Mouse (Mus musculus) yolk sac, embryonic 10.5 days (tissue): ENCODE results near the gene Tmem164.

Experiments
- DNase-seq: peaks from one replicate; pipeline ENCODE4 v3.0.0-alpha.2; 2017; ENCODE audit warnings: low spot score

The Tmem164 gene

DNA sequence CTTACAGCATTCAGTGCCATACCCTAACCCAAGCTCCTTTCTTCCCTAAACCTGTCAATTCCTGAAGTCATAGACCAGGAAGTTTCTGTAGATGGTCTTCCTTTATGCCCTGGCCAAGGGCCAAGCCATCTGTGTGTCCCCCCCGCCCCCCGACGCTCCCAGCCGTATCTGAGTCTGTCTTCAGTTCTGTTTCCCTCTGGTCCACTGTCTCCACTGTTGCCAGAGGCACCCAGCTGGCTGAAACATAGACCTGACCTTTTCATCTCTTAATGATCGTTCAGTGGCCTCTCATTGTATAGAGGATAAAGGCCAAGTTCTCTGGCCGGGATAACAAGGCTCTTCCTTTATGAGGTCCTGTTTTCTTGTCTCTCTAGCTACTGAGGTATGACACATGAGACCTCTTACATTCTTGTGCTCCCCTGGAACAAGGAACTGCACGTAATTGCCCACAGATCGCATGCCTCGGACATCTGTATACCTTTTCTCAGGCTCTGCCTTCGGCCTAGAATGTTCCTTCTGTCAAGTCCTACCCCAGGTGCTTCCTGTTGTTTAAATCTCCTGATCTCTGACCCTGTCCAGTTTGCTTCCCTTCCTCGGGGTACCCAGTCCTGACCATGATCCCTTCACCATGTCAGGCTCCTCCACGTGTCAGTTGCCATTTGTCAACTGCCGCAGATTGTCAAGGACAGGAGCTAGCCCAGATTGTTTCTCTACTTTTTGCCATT is 147.1 kb downstream of the Tmem164 start:
- no peak for DNase-seq

DNA sequence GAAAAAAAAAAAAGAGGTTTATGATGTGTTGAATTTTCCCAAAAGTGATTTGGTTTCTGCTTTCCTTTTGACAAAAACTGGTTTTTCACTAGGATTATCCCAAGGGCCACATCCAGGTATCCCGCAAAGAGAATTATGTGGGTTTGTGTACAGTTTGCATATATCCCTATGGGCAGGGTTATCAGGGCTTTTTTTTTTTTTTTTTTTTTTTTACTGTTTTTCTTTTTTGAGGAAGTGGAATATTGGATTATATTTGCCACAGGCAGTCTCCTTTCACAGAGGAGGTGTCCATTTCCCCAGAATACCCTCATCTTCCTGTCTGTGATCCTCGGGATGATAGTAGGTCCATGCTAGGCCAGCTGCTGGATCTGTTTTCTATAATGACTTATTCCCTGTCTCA is 148.1 kb downstream of the Tmem164 start:
- DNase-seq: no peak

DNA sequence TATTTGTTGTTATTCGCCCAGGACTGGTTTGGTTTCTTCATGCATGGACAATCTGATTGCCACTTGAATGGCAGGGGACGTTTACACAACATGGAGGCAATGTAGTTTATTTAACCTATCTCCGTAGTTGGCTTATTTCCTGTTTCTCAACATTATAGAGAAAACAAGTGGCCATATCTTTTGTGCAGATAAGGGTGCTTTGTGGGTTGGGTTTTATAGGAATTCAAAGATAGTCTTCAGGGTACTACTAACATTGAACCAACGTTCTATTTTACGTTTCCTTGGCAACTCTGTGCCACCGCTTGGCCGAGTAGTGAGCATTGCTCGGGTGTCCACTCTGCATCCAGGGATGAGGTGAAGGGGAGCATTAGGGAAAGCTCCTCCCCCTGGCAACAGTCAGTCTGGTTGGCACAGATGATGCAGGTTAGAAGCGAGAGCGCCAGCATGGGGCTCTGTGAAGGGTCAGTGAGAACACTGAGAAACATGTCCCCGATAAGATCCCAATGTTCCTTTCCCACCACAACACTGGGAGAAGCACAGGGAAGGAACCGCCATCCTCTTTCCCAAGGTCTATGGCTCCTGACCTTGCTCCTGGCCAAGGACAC is 148.8 kb downstream of the Tmem164 start:
- no peak for DNase-seq

DNA sequence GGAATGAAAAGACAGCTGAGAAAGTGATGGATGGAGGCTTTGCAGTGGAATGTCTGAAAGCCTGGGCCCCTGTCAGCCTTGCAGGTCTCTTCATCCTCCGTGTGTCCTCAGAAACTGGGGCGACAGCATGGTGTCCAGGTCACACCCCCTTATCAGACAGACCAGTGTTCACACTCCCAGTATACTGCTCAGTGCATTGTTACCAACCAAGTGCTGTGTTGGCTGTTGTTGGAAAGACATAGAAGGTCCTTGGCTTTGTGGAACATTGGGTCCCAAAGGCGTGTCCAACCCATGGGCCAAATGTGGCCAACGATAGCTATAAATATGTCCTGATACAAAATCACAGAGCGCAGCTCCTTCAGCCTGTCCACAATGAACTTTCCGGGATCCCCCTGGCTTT is 149.4 kb downstream of the Tmem164 start:
- no peak for DNase-seq

DNA sequence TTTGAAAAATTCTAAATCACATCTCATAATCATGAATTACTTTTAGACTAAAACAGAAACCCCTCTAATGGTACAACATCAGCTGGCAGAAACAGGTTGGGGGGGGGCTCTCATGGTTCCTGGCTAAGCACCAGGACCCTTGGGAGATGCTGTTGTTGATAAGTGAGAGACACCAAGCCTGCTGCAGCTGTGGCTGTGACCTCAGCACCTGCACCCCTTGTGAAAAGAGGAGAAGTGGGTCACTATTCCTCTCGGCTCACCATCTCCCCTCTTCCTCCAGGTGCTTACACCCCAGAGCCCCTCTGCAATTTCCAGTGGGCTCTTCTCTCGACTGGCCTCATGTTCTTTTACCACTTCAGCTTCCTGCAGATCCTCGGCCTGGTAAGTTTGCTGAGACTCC is 151.0 kb downstream of the Tmem164 start:
- no peak for DNase-seq

DNA sequence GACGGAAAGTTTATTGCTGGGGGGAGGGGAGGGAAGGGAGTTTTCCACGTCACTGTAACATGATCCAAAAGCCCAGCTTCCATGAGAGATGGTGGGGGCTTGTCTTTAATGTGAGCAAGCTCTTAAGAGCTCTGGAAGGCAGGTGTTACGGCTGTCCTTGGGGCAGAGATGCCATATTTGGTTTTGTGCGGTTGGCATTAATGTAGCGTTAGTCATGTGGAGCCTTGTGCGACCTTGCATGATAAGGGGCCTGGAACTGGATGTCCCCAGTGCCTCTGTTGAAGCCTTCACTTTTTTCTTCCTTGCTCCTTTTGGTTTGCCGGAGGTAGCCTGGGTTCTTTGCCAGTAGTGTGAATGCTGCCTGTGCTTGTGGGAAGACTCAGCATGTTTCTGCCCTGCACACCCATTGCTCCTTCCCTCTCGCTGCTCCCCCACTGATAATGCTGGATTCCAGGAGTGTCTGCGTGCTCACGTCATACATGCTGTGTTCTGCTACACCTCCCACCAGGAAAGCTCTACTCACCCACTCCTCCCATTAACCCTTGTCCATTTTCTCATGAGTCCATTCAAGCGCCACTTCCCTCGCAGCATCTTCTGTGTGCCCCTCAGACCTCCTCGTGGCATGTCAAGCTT is 152.1 kb downstream of the Tmem164 start:
- DNase-seq: no peak

DNA sequence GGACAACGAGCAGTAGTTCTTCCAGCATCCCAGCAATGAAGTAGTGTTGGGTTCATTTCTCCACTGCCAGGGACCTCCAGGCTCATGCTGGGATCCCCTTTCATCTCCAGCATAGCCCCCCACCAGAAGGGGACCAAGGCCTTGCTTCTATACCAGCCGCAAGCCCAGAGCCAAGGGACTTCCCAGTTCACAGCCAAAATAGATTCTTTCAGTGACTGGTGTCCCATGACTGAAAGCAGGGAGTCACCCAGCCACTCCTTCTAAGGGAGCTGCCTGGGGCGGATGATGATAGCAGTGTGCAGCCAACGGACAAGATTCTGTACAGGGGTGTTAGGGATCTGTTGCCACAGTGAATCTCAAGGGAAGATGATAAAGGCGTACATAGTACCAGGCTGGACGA is 153.6 kb downstream of the Tmem164 start:
- no peak for DNase-seq

DNA sequence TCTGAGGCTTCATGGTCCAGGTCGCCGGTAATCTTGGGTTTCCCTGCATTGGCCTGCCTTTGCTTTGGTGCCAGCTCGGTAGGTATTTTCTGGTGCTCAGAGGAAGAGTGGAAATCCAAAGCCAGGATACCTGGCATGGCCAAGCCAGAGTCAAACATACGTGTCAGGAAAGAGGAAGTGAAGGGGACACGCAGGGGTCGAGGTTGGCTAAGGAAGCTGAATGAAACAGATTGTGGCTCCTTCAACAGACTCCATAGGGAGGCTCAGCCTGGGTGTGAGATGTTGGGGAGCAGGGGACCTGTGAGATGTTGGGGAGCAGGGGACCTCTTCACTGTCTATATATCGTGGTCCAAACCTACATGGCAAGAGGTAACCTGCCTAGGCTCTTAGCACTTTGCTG is 155.2 kb downstream of the Tmem164 start:
- DNase-seq: no peak

DNA sequence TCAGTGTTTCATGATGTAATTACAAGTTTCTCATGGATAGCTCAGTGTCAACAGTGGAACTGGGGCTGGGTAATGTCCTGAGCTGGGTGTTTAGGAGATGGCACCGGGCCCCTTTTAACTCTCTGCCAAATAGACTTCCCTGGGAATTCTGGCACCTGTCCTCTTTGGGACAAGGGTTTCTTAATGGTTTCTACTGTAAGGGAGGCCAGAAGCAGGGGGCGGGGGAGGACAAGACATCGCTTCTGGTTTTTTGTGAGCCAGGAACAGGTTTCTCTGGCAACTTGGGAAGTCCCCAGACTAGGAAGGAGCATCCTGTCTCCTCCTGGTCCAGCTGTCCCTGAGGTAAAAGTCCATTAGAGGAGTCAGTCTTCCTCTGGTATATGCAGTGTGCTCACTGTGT is 156.1 kb downstream of the Tmem164 start:
- no peak for DNase-seq

DNA sequence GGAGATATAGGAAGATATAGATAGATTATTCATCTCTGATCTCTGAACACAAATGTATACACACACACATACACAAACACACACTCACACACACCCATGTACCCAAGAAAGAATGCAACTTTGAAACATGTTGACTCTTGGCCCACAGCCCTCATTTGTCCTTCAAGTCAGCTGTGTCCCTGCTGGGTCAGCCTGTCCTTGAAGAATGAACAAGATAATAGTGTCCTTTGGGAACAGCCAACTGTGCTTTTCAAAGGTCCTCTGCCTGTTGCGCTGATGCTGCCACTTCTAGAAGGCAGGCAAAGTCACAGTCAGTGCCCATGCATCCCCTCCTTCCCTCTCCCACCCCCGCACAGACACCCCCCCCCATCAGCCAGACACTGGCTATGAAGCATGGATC is 157.6 kb downstream of the Tmem164 start:
- no peak for DNase-seq

DNA sequence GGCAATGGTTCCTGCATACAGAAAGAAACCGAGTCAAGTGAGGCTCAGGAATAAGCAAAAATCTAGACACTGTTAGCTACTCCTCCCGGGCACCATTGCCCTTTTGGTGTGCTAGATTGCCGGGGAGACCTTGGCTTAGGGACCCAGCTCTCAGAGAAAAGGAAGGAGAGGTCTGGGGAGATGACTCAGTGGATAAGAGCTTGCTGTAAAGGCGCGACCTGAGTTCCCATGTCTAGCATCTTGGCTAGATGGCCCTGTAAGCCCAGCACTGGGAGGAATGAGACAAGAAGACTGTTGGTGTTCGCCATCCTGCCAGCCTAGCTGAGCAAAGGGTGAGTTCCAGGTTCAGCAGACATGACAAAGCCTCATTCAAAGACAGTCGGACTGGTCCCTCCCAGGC is 158.2 kb downstream of the Tmem164 start:
- DNase-seq: no peak

DNA sequence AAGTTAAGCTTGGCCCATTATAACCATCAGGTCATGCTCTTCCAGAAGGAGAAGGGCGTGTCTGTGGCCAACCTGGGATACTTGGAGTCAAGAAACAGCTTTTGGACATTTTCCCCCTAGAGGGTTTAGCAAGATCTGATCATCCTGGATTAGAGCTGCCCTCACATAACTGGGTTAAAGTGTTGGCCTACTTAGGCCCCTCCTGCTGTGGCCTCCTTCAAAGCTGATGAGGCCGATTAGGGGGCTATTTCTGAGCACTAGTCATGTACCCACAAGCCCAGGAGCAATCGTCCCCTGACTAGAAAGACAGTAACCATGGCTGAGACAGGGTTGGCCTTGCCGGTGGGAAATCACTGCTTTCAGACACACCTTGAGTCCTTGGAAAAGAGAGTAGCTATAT is 160.7 kb downstream of the Tmem164 start:
- DNase-seq: no peak

DNA sequence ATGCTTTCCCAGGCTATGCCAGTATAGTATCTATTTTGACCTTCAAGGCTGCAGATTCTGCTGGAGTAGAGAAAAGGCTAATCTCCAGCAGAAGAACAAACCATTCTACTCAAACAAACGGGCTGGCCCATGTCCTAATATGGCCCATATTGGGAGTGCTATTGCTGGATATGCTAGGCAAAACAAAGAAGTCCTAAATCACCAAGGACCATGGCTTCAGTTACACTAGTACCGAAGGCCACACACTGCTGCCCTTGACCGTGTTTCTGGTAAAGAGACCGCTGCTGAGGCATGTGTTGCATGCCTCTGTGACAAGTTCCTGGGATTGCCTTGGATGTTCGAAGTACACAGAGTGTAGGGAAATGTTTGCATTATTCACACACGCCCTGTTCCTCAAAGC is 165.1 kb downstream of the Tmem164 start:
- no peak for DNase-seq

DNA sequence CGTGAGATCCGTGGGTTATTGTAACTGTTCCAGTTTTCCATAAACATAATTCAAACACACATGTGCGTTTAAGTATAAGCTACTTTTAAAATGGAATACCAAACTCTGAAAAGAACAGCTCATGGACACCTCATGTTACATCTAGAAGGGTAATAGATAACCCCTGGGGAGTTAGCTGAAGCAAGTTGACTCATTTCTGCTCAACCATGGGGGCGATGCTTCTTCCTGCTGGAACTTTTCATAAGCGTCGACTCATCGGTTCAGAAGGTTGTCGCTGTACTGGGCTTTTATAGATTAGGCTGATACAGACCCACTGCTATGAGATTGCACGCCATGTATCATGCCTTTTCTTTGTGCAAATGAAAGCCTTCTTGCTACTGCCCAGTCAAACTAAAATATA is 166.8 kb downstream of the Tmem164 start:
- DNase-seq: no peak

DNA sequence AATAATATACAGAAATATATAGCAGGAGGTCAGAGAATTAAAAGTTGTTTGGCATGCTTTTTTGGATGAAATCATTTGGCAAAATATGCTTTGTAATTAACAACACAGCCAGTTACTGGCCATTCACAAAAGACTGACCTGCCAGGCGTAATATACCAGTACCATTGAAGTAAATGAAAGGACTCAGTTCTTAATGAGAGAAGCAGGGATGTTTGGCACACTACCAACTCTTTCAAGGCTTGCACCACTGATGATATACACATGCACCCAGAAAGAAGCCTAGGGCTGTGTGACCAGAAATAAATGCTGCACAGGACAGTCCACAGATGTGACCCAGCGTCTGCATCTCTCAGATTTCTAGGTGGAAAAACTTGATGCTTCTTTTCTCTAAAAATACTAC is 188.6 kb downstream of the Tmem164 start:
- DNase-seq: no peak

DNA sequence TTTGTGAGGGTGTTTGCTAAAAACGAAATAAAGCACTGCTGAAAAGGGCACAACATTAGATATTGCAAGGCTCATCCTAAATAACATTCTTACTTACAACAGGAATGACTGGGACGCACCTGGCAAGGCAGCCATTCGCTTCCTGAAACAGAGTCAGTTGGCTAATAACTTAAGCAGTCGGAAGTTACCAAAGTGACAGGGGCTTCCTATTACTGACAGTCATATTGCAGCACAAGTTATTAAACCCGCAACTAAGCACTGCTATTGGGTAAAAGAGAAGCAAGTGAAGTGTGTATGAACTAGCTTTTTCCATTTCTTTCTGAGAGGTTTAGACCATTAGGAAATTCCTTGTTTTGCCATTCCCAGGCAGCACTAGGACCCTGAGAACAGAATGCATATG is 201.0 kb downstream of the Tmem164 start:
- DNase-seq: no peak

DNA sequence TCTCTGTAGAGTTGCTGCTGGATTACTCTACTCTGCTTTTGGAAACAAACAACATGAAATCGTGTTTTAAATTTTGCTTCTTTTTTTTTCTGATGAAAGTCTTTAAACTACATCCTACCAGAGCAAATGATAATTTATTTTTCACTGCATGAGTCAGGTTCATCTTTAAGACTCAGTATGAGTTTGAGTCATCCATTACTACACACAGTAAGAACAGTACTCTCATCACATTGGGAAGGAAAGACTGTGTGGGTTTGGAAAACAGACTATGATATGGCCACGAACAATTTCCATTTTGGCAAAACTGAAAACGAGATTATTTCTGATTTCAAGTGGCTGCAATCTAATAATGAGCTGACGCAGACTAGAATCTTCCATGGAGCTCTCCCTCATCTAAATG is 202.4 kb downstream of the Tmem164 start:
- no peak for DNase-seq

DNA sequence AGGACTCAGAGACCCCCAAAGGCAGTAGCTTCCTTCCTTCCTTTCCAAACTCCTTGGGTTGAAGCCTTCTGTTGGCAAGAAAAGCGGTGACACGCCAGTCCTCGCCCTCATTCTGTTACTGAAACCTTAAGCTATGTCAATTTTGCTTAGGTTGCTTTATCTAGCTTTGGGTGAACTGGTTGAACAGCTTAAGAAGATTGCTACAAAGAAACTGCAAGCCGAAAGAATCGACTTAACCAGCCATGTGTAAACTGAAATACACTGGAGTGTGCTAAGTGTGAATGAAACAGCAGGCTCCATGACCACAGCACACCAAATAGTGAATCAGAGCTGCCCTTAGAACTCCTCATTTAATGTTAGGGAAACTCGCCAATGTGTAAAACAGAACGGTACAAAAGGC is 204.8 kb downstream of the Tmem164 start:
- DNase-seq: no peak
